Mouse (Mus musculus) lung, adult 2 months (tissue): ENCODE measurements at regions not wholly inside any gene's neighbourhood (a gene's known extent, or its start where the extent isn't known, plus 50 kb on each side); places are given as distances from the start of the nearest gene placed in this dataset.
A peak's percentile ranks its signal among the peaks of the same experiment; 100 is the strongest.

Source experiments
- CTCF ChIP-seq: fragments of 200-500 bp; IDR thresholded peaks from 2 replicates; pipeline ENCODE4 v1.5.1; 2011; ENCODE audit warnings: mild to moderate bottlenecking, low read length, control low read depth; ENCODE audit not compliant: insufficient read depth
- POLR2A ChIP-seq: fragments of 200-500 bp; IDR thresholded peaks from 2 replicates; pipeline ENCODE4 v1.6.1; 2011; ENCODE audit warnings: low read depth, mild to moderate bottlenecking, control low read depth, low read length, borderline replicate concordance; ENCODE audit errors: extremely low read depth

GRCm38 (mm10) chrX:98380247-98380905, 231.8 kb downstream of the Ar start:
- TF ChIP-seq POLR2A (no peak), CTCF (0 out of 2 replicates have a peak, but pooled peaks have one; percentile 10)
